Mouse (Mus musculus): ENCODE data around the gene Chst15.
A peak's percentile ranks its signal among the peaks of the same experiment; 100 is the strongest.

The Chst15 gene

GRCm38 (mm10) chr7:132317036-132317541, at the start of gene Chst15:
TSS of gene Chst15 (minus strand) at chr7:132317228.
- DNase-seq = peak; percentile 54 to 63

- peak; percentile 36 to 68 for DNase-seq
These were observed 48.8 kb upstream of the Chst15 start for GRCm38 (mm10) chr7:132365703-132366384.

GRCm38 (mm10) chr7:132365111-132365510, 48.1 kb upstream of the Chst15 start:
- no peak for DNase-seq

- peak in 1 of 2 experiments; percentile 33 for DNase-seq
These were observed 47.5 kb upstream of the Chst15 start for GRCm38 (mm10) chr7:132364506-132364905.

- DNase-seq = no peak
These were observed 43.3 kb upstream of the Chst15 start for GRCm38 (mm10) chr7:132360336-132360735.

GRCm38 (mm10) chr7:132358709-132359108, 41.7 kb upstream of the Chst15 start:
- no peak for DNase-seq

- no peak for DNase-seq
These were observed 41.2 kb upstream of the Chst15 start for GRCm38 (mm10) chr7:132358250-132358649.

GRCm38 (mm10) chr7:132357841-132358237, 40.8 kb upstream of the Chst15 start:
- no peak for DNase-seq

- DNase-seq = no peak
These were observed 40.1 kb upstream of the Chst15 start for GRCm38 (mm10) chr7:132356881-132357840.

GRCm38 (mm10) chr7:132356185-132356584, 39.2 kb upstream of the Chst15 start:
- DNase-seq = peak in 1 of 2 experiments; percentile 29

- no peak for DNase-seq
These were observed 38.7 kb upstream of the Chst15 start for GRCm38 (mm10) chr7:132355767-132356166.

GRCm38 (mm10) chr7:132349075-132349572, 32.1 kb upstream of the Chst15 start:
- DNase-seq = no peak

GRCm38 (mm10) chr7:132347273-132348045, 30.4 kb upstream of the Chst15 start:
- DNase-seq = no peak

GRCm38 (mm10) chr7:132345526-132346070, 28.6 kb upstream of the Chst15 start:
- no peak for DNase-seq

GRCm38 (mm10) chr7:132344606-132345005, 27.6 kb upstream of the Chst15 start:
- no peak for DNase-seq

GRCm38 (mm10) chr7:132343900-132344299, 26.9 kb upstream of the Chst15 start:
- no peak for DNase-seq

GRCm38 (mm10) chr7:132343146-132343545, 26.1 kb upstream of the Chst15 start:
- DNase-seq = no peak

GRCm38 (mm10) chr7:132339041-132339839, 22.2 kb upstream of the Chst15 start:
- DNase-seq = no peak

- no peak for DNase-seq
These were observed 21.3 kb upstream of the Chst15 start for GRCm38 (mm10) chr7:132338350-132338749.

GRCm38 (mm10) chr7:132337268-132337917, 20.4 kb upstream of the Chst15 start:
- DNase-seq = no peak

- DNase-seq = no peak
These were observed 19.8 kb upstream of the Chst15 start for GRCm38 (mm10) chr7:132336781-132337180.
